Mouse (Mus musculus): ENCODE measurements around the gene Tldc1. TPM values are rescaled to one million over a fixed set of nuclear protein-coding genes. Genes with fewer than 3 reads are reported as not detected.

Gene Tldc1
- polyA plus RNA-seq, 1 experiment from 2014 or later: 9.1 TPM

GRCm38 (mm10) chr8:119823278-119823677 lies 45.1 kb upstream of the Tldc1 start:
- no peak for ATAC-seq (ENCODE audit: low FRiP score, low TSS enrichment)
- 96% methylated on average over 9 of the region's 9 CpGs for WGBS
- H3K4me2 ChIP-seq (replicated peaks; ENCODE audit: low read depth): no peak overlapping the region
- no peaks in the 10 kb centered on the region for H3K36me3 ChIP-seq (ENCODE audit: control insufficient read depth, insufficient read depth, low read length)
- H3K4me1 ChIP-seq (replicated peaks; ENCODE audit: control insufficient read depth, insufficient read depth): peaks cover 13% of the 10 kb centered on the region; the same call in 1 of the 2 replicates
- H3K9ac ChIP-seq (ENCODE audit: low read length): no peak overlapping the region
- no peak overlapping the region for H3K27ac ChIP-seq (replicated peaks)
- H3K27me3 ChIP-seq (ENCODE audit: control insufficient read depth, insufficient read depth, low read length): no peaks in the 10 kb centered on the region
- DNase-seq (ENCODE audit: low spot score): no peak
- H3K4me3 ChIP-seq (ENCODE audit: low read depth, low read length): no peak overlapping the region
- H3K9me3 ChIP-seq (ENCODE audit: control insufficient read depth, low read length): no peaks in the 10 kb centered on the region
- TF ChIP-seq CTCF (IDR thresholded peaks at IDR 0.05; ENCODE audit: low read depth): no peak
- TF ChIP-seq EP300 (optimal IDR thresholded peaks at IDR 0.05): no peak

GRCm38 (mm10) chr8:119821691-119822090 lies 43.5 kb upstream of the Tldc1 start:
- H3K27me3 ChIP-seq (ENCODE audit: control insufficient read depth, insufficient read depth, low read length): no peaks in the 10 kb centered on the region
- TF ChIP-seq EP300 (optimal IDR thresholded peaks at IDR 0.05) (no peak), CTCF (IDR thresholded peaks at IDR 0.05; ENCODE audit: low read depth) (no peak)
- no peak overlapping the region for H3K9ac ChIP-seq (ENCODE audit: low read length)
- H3K4me2 ChIP-seq (replicated peaks; ENCODE audit: low read depth): no peak overlapping the region
- H3K36me3 ChIP-seq (ENCODE audit: control insufficient read depth, insufficient read depth, low read length): no peaks in the 10 kb centered on the region
- no peak for DNase-seq (ENCODE audit: low spot score)
- no peak overlapping the region for H3K27ac ChIP-seq (replicated peaks)
- H3K9me3 ChIP-seq (ENCODE audit: control insufficient read depth, low read length): no peaks in the 10 kb centered on the region
- WGBS: 93% methylated on average over 6 of the region's 6 CpGs
- H3K4me1 ChIP-seq (replicated peaks; ENCODE audit: control insufficient read depth, insufficient read depth): peaks cover 6% of the 10 kb centered on the region; the same call in 1 of the 2 replicates
- ATAC-seq (ENCODE audit: low FRiP score, low TSS enrichment): no peak
- no peak overlapping the region for H3K4me3 ChIP-seq (ENCODE audit: low read depth, low read length)

DNA sequence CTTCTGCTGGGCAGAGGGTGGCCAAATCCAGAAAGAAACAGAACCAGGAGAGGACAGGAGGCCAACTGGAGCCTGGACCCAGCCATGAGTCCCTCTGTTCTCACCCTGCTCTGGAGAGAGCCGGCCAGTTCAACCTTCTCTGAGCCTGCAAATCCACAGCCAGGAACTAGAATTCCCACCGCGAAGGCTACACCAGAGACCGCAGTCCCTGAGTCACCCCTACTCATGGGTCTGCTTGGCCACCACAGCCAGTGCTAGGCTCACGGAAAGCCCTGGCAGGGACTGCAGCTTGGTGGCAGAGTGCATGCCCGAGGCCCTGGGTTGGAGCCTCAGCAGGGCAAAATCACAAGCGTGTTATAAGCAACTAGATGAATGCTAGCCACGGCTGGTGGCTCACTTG lies 41.8 kb upstream of the Tldc1 start:
- WGBS: 90% methylated on average over 8 of the region's 8 CpGs
- ATAC-seq (ENCODE audit: low FRiP score, low TSS enrichment) (no peak), DNase-seq (ENCODE audit: low spot score) (no peak)
- H3K4me3 ChIP-seq (ENCODE audit: low read depth, low read length): no peak overlapping the region
- H3K27ac ChIP-seq (replicated peaks): no peak overlapping the region
- TF ChIP-seq EP300 (optimal IDR thresholded peaks at IDR 0.05): no peak
- TF ChIP-seq CTCF (IDR thresholded peaks at IDR 0.05; ENCODE audit: low read depth): no peak
- H3K9ac ChIP-seq (ENCODE audit: low read length): no peak overlapping the region
- no peak overlapping the region for H3K4me2 ChIP-seq (replicated peaks; ENCODE audit: low read depth)
- H3K4me1 ChIP-seq (replicated peaks; ENCODE audit: control insufficient read depth, insufficient read depth): peaks cover 3% of the 10 kb centered on the region; the same call in 1 of the 2 replicates
- no peaks in the 10 kb centered on the region for H3K27me3 ChIP-seq (ENCODE audit: control insufficient read depth, insufficient read depth, low read length)
- H3K36me3 ChIP-seq (ENCODE audit: control insufficient read depth, insufficient read depth, low read length): no peaks in the 10 kb centered on the region
- no peaks in the 10 kb centered on the region for H3K9me3 ChIP-seq (ENCODE audit: control insufficient read depth, low read length)

GRCm38 (mm10) chr8:119819316-119819715 lies 41.1 kb upstream of the Tldc1 start:
- Histone ChIP-seq H3K36me3 (ENCODE audit: control insufficient read depth, insufficient read depth, low read length) (no peaks in the 10 kb centered on the region), H3K27me3 (ENCODE audit: control insufficient read depth, insufficient read depth, low read length) (no peaks in the 10 kb centered on the region), H3K4me2 (replicated peaks; ENCODE audit: low read depth) (no peak overlapping the region), H3K9ac (ENCODE audit: low read length) (no peak overlapping the region), H3K4me3 (ENCODE audit: low read depth, low read length) (no peak overlapping the region), H3K4me1 (replicated peaks; ENCODE audit: control insufficient read depth, insufficient read depth) (peaks cover 3% of the 10 kb centered on the region), H3K27ac (replicated peaks) (no peak overlapping the region), H3K9me3 (ENCODE audit: control insufficient read depth, low read length) (no peaks in the 10 kb centered on the region)
- WGBS: 63% methylated on average over 7 of the region's 7 CpGs
- TF ChIP-seq EP300 (optimal IDR thresholded peaks at IDR 0.05): no peak
- no peak for TF ChIP-seq CTCF (IDR thresholded peaks at IDR 0.05; ENCODE audit: low read depth)
- no peak for DNase-seq (ENCODE audit: low spot score)
- ATAC-seq (ENCODE audit: low FRiP score, low TSS enrichment): no peak

- H3K9me3 ChIP-seq (ENCODE audit: control insufficient read depth, low read length): no peaks in the 10 kb centered on the region
- ATAC-seq (ENCODE audit: low FRiP score, low TSS enrichment) (peak; percentile 51), DNase-seq (ENCODE audit: low spot score) (no peak)
- peaks cover 10% of the 10 kb centered on the region for H3K4me1 ChIP-seq (replicated peaks; ENCODE audit: control insufficient read depth, insufficient read depth)
- no peak overlapping the region for H3K4me2 ChIP-seq (replicated peaks; ENCODE audit: low read depth)
- TF ChIP-seq EP300 (optimal IDR thresholded peaks at IDR 0.05) (no peak), CTCF (IDR thresholded peaks at IDR 0.05; ENCODE audit: low read depth) (no peak)
- WGBS: 40% methylated on average over 12 of the region's 12 CpGs
- H3K27me3 ChIP-seq (ENCODE audit: control insufficient read depth, insufficient read depth, low read length): no peaks in the 10 kb centered on the region
- H3K4me3 ChIP-seq (ENCODE audit: low read depth, low read length): no peak overlapping the region
- peak overlapping the region; percentile 82 for H3K27ac ChIP-seq (replicated peaks)
- no peak overlapping the region for H3K9ac ChIP-seq (ENCODE audit: low read length)
- H3K36me3 ChIP-seq (ENCODE audit: control insufficient read depth, insufficient read depth, low read length): no peaks in the 10 kb centered on the region
Measured at GRCm38 (mm10) chr8:119817446-119817845, 39.2 kb upstream of the Tldc1 start.

DNA sequence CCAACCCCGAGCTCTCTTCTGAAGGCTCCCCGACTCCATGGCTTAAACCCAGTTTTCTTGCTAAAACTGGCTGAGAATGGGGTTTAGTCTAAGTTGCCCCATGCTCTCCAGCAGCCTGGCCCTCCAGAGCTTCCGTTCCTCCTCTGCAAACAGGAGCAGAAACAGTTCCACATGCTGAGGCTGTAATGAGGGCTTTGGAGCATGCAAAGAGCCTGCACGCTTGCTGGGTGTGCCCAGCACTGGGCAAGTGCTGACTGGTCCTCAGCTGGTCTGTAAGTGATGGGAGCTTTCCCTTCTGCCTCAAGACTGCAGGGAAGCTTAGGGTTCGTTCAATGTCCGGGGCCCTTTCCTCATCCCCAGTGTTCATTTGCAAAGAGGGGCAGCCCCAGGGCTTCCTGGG lies 38.0 kb upstream of the Tldc1 start:
- TF ChIP-seq EP300 (optimal IDR thresholded peaks at IDR 0.05) (no peak), CTCF (IDR thresholded peaks at IDR 0.05; ENCODE audit: low read depth) (no peak)
- Histone ChIP-seq H3K27ac (replicated peaks) (peak overlapping the region; percentile 82), H3K4me3 (ENCODE audit: low read depth, low read length) (no peak overlapping the region)

More for the DNA sequence above, 38.0 kb upstream of the Tldc1 start:
- Histone ChIP-seq H3K4me2 (replicated peaks; ENCODE audit: low read depth) (no peak overlapping the region), H3K9ac (ENCODE audit: low read length) (no peak overlapping the region), H3K36me3 (ENCODE audit: control insufficient read depth, insufficient read depth, low read length) (no peaks in the 10 kb centered on the region), H3K27me3 (ENCODE audit: control insufficient read depth, insufficient read depth, low read length) (no peaks in the 10 kb centered on the region), H3K4me1 (replicated peaks; ENCODE audit: control insufficient read depth, insufficient read depth) (peaks cover 10% of the 10 kb centered on the region), H3K9me3 (ENCODE audit: control insufficient read depth, low read length) (no peaks in the 10 kb centered on the region)
- DNase-seq (ENCODE audit: low spot score): no peak
- WGBS: 65% methylated on average over 6 of the region's 6 CpGs
- no peak for ATAC-seq (ENCODE audit: low FRiP score, low TSS enrichment)
